Mouse (Mus musculus) limb, embryonic 13.5 days (tissue): ENCODE measurements around the gene Ifitm1. TPM values are rescaled to one million over a fixed set of nuclear protein-coding genes. Genes with fewer than 3 reads are reported as not detected.

ENCODE experiments used
- ATAC-seq: fragments of 200-750 bp; cut with Nextera tagmentation; 2 replicates; pipeline ENCODE4 v1.8.0; 2017; ENCODE audit warnings: low read depth, moderate number of reproducible peaks, moderate TSS enrichment; ENCODE audit not compliant: low FRiP score
- H3K27ac ChIP-seq: fragments of 300-500 bp; sonication (generic); 2 replicates; pipeline ENCODE4 v1.5.1; 2015; ENCODE audit warnings: inconsistent platforms, mild to moderate bottlenecking, moderate library complexity
- H3K27me3 ChIP-seq: fragments of 300-500 bp; sonication (generic); 2 replicates; pipeline ENCODE4 v1.6.1; 2015; ENCODE audit warnings: mild to moderate bottlenecking, inconsistent platforms
- H3K36me3 ChIP-seq: fragments of 300-500 bp; sonication (generic); 2 replicates; pipeline ENCODE4 v1.6.1; 2015; ENCODE audit warnings: inconsistent platforms, mild to moderate bottlenecking, moderate library complexity
- H3K4me1 ChIP-seq: fragments of 300-500 bp; sonication (generic); 2 replicates; pipeline ENCODE4 v1.6.1; 2015; ENCODE audit warnings: inconsistent platforms
- H3K4me2 ChIP-seq: fragments of 300-500 bp; sonication (generic); replicated peaks from 2 replicates; pipeline ENCODE4 v1.6.1; 2015; ENCODE audit warnings: inconsistent platforms, mild to moderate bottlenecking, moderate library complexity
- H3K4me3 ChIP-seq: fragments of 300-500 bp; sonication (generic); 2 replicates; pipeline ENCODE4 v1.5.1; 2015; ENCODE audit warnings: moderate library complexity, mild to moderate bottlenecking, inconsistent platforms
- H3K9ac ChIP-seq: fragments of 300-500 bp; sonication (generic); 2 replicates; pipeline ENCODE4 v1.6.1; 2015; ENCODE audit warnings: mild to moderate bottlenecking, inconsistent platforms
- H3K9me3 ChIP-seq: fragments of 300-500 bp; sonication (generic); 2 replicates; pipeline ENCODE4 v1.6.1; 2016; ENCODE audit warnings: inconsistent platforms
- WGBS: fragments of 180-500 bp; shearing (Covaris S2); methylation state at CpG from one replicate; pipeline ENCODE4 v1.1.7; 2015; 5-methylcytosine and 5-hydroxymethylcytosine counted together
- polyA plus RNA-seq: library from polyadenylated mRNA; unstranded; fragments of >200 nt; fragmentation: Nextera tagmentation; extraction: Ambion mirVana; gene quantifications from 2 replicates; pipeline ENCODE4 v1.2.1, GENCODE M21; 2015

Ifitm1 gene
- polyA plus RNA-seq, 1 experiment from 2014 or later = 50.2 TPM

GRCm38 (mm10) chr7:140941222-140942051 is 25.6 kb upstream of the Ifitm1 start, which contains the start of gene Pgghg:
TSS of gene Pgghg (plus strand) at chr7:140941391.
- Histone ChIP-seq H3K9me3 (no peaks in the 10 kb centered on the region), H3K27ac (peak within 1 kb of the TSS; percentile 86), H3K27me3 (peaks cover under 1% of the 10 kb centered on the region; the same call in 1 of the 2 replicates), H3K4me3 (peak within 1 kb of the TSS; percentile 61), H3K4me2 (peak within 1 kb of the TSS; percentile 80), H3K4me1 (peaks cover 42% of the 10 kb centered on the region), H3K36me3 (peaks cover 32% of the 10 kb centered on the region), H3K9ac (peak within 1 kb of the TSS; percentile 78)
- ATAC-seq = peak; percentile 90
- WGBS = 3% methylated on average over 33 of the region's 33 CpGs

DNA sequence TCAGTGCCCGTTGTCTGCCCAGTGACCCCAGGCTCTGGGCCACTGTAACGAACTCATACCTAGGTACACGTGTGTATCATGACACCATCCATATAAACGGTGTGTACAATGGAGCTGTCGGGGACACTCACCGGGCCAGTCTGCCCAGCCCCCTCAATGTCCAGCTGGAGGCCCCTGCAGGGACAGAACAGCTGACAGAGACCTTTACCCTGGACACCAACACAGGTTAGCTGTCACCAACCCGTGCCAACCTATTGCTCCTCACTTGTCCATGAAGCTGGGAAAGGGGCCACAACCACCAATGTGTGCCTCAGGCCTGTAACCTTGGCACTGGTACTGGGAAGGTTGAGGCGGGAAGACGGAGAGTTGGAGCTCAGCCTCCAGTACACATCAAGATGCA is 24.7 kb upstream of the Ifitm1 start:
- Histone ChIP-seq H3K27ac (peak overlapping the region; percentile 86), H3K9me3 (no peaks in the 10 kb centered on the region), H3K4me1 (peaks cover 42% of the 10 kb centered on the region), H3K9ac (peak overlapping the region; percentile 78), H3K36me3 (peaks cover 41% of the 10 kb centered on the region), H3K27me3 (no peaks in the 10 kb centered on the region), H3K4me2 (peak overlapping the region; percentile 80), H3K4me3 (peak overlapping the region; percentile 61)
- 49% methylated on average over 9 of the region's 9 CpGs for WGBS
- no peak for ATAC-seq

- ATAC-seq = no peak
- 85% methylated on average over 10 of the region's 10 CpGs for WGBS
- H3K9me3 ChIP-seq = no peaks in the 10 kb centered on the region
- H3K4me1 ChIP-seq = peaks cover 42% of the 10 kb centered on the region
- peak overlapping the region; percentile 80 for H3K4me2 ChIP-seq
- no peaks in the 10 kb centered on the region for H3K27me3 ChIP-seq
- H3K4me3 ChIP-seq = no peak overlapping the region
- H3K36me3 ChIP-seq = peaks cover 46% of the 10 kb centered on the region
- peak overlapping the region; percentile 86; the same call in 1 of the 2 replicates for H3K27ac ChIP-seq
- peak overlapping the region; percentile 78 for H3K9ac ChIP-seq
Observed at GRCm38 (mm10) chr7:140942811-140943210, 24.2 kb upstream of the Ifitm1 start.

DNA sequence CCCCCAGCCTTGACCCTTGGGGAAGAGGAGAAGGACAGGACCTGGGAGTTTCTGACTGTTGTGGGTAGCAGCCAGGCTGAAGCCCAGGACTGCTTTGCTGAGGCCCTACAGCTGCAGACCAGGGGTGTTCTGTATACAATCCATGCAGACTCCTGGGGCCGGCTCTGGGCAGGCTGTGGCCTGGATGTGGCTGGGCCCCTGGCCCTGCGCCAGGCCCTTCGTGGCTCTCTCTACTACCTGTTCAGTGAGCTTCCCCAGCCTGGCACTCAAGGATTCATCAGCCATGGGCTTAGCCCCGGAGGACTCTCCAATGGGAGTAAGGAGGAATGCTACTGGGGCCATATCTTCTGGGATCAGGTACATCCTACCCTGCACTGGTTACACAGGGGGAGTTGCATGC is 23.7 kb upstream of the Ifitm1 start:
- H3K9me3 ChIP-seq = no peaks in the 10 kb centered on the region
- H3K4me2 ChIP-seq = no peak overlapping the region
- no peak overlapping the region for H3K9ac ChIP-seq
- 79% methylated on average over 4 of the region's 4 CpGs for WGBS
- no peaks in the 10 kb centered on the region for H3K27me3 ChIP-seq
- H3K36me3 ChIP-seq = peaks cover 51% of the 10 kb centered on the region
- peaks cover 42% of the 10 kb centered on the region for H3K4me1 ChIP-seq
- H3K27ac ChIP-seq = peak overlapping the region; percentile 86; the same call in 1 of the 2 replicates
- no peak overlapping the region for H3K4me3 ChIP-seq
- ATAC-seq = no peak

GRCm38 (mm10) chr7:140944236-140944635 is 22.8 kb upstream of the Ifitm1 start:
- H3K27me3 ChIP-seq = no peaks in the 10 kb centered on the region
- no peak overlapping the region for H3K9ac ChIP-seq
- H3K4me1 ChIP-seq = peaks cover 37% of the 10 kb centered on the region
- no peak overlapping the region for H3K27ac ChIP-seq
- H3K9me3 ChIP-seq = no peaks in the 10 kb centered on the region
- H3K4me3 ChIP-seq = no peak overlapping the region
- no peak overlapping the region for H3K4me2 ChIP-seq
- ATAC-seq = no peak
- H3K36me3 ChIP-seq = peaks cover 60% of the 10 kb centered on the region
- 89% methylated on average over 7 of the region's 7 CpGs for WGBS

DNA sequence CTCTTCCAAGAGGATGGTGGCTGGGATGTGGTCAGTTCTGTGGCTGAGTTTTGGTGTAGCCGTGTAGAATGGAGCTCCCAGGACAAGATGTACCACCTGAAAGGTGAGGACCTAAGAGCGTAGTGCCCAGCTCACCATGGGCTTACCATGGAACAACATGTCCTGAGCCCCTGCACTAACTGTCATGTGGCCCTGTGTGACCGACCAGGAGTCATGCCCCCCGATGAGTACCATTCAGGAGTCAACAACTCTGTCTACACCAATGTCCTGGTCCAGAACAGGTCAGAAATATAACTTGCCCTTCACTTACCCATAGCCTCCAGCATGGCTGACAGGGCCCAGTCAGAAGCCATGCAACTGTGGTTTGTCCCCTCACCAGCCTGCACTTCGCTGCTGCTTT is 21.8 kb upstream of the Ifitm1 start:
- Histone ChIP-seq H3K4me1 (peaks cover 32% of the 10 kb centered on the region), H3K4me2 (no peak overlapping the region), H3K9ac (no peak overlapping the region), H3K27ac (no peak overlapping the region), H3K9me3 (no peaks in the 10 kb centered on the region), H3K4me3 (no peak overlapping the region), H3K27me3 (no peaks in the 10 kb centered on the region), H3K36me3 (peaks cover 70% of the 10 kb centered on the region)
- ATAC-seq = no peak
- WGBS = 89% methylated on average over 5 of the region's 5 CpGs

DNA sequence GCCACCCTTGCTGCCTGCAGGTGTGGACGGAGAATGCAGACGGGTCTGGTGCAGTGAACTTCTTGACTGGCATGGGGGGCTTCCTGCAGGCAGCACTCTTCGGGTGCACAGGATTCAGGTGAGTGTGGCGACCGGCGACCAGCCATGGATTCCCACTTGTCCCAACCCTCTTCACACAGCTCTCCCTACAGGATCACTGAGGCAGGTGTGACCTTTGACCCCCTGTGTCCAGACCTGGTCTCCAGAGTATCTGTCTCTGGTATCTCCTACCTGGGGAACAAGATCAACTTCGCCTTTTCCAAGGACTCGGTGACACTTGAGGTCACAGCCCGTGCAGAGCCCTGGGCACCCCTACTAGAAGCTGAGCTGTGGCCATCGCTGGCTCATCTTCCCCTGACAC is 20.7 kb upstream of the Ifitm1 start:
- Histone ChIP-seq H3K4me1 (peaks cover 33% of the 10 kb centered on the region), H3K4me2 (no peak overlapping the region), H3K4me3 (no peak overlapping the region), H3K9ac (no peak overlapping the region), H3K27me3 (no peaks in the 10 kb centered on the region), H3K9me3 (no peaks in the 10 kb centered on the region), H3K27ac (no peak overlapping the region), H3K36me3 (peaks cover 75% of the 10 kb centered on the region)
- ATAC-seq = no peak
- 90% methylated on average over 10 of the region's 10 CpGs for WGBS

DNA sequence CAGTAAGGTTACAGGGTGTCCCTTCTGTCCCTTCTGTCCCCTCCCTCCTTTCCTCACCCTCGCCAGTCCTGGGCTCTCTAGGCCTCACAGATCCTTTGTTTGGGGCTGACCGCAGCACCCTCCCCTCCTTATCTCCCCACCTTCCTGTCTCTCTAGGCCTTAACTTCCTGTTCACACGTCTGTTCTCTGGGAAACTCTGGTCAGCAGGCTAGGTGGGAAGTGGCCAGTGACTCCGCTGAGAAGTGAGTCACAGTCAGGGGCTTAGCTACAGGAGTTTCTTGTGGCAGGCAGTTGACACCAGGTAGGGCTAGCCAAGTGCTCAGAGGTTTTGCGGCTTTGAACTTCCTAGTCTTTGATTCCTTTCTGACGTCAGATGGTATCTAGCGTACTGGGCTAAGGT is 20.0 kb upstream of the Ifitm1 start:
- Histone ChIP-seq H3K4me2 (no peak overlapping the region), H3K36me3 (peaks cover 75% of the 10 kb centered on the region), H3K4me1 (peaks cover 38% of the 10 kb centered on the region), H3K9ac (no peak overlapping the region), H3K27ac (no peak overlapping the region), H3K4me3 (no peak overlapping the region), H3K27me3 (no peaks in the 10 kb centered on the region), H3K9me3 (no peaks in the 10 kb centered on the region)
- ATAC-seq = no peak
- WGBS = 57% methylated on average over 7 of the region's 7 CpGs

DNA sequence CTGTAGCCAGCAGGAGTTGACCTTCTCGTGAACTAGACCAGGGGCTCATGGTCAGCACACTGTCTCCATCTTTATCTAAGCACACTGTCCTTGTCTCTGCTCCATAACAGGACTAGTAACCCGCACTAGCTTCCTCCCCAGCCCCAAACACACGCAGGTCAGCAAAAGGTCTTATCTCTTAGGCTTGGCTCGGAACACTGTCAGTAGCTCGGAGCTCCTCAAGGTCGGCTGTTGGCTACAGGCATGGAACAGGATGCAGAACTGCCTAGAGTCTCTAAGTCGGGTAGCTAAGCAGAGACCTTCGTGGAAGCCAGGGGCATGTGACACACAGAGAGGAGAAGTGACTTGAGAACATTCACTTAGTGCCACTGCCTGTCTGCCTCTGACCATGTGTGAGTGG is 18.9 kb upstream of the Ifitm1 start:
- no peak overlapping the region for H3K4me3 ChIP-seq
- peaks cover 82% of the 10 kb centered on the region for H3K36me3 ChIP-seq
- 92% methylated on average over 8 of the region's 8 CpGs for WGBS
- H3K9ac ChIP-seq = no peak overlapping the region
- H3K4me1 ChIP-seq = peaks cover 38% of the 10 kb centered on the region
- H3K27ac ChIP-seq = no peak overlapping the region
- no peaks in the 10 kb centered on the region for H3K27me3 ChIP-seq
- no peaks in the 10 kb centered on the region for H3K9me3 ChIP-seq
- H3K4me2 ChIP-seq = no peak overlapping the region
- no peak for ATAC-seq

GRCm38 (mm10) chr7:140949255-140949654 is 17.8 kb upstream of the Ifitm1 start:
- Histone ChIP-seq H3K9me3 (no peaks in the 10 kb centered on the region), H3K27ac (no peak overlapping the region; the same call in 1 of the 2 replicates), H3K36me3 (peaks cover 77% of the 10 kb centered on the region), H3K9ac (no peak overlapping the region), H3K27me3 (no peaks in the 10 kb centered on the region), H3K4me1 (peaks cover 46% of the 10 kb centered on the region), H3K4me2 (no peak overlapping the region), H3K4me3 (no peak overlapping the region)
- no peak for ATAC-seq
- 82% methylated on average over 6 of the region's 6 CpGs for whole genome bisulfite sequencing

DNA sequence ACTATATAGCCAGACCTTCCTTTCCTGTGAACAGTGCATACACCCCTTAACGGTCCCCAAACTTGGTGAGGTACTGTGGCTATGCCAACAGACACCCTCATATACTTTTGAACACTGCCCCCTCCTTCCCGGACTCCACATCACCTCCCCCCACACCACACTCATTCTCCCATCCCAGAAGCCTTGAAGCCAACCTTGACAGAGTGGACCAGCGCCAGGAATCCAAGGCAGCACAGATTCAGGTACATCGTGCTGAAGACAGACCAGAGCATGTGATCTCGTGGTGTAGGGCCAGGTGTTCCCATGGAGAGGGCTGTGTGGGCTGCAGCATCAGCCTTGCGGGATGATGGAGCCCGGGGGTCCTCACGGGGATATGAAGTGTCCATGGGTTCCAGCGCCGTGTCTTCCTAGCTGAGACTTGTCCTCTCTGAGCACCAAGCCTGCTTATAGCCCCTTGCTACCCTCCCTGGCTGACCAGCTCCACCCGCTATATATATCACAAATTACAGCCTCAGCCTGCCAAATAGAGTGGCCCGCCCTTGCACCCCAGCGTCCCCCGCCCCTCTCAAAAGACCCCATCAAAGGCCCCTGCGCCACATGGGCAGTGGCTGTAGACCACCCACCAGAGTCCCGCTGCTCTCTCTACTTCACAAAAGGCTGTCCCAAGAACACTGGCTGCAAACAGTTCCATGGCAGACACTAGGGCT is 17.0 kb upstream of the Ifitm1 start, which contains the start of gene Ifitm5:
Gene Ifitm5, minus strand, starts transcription at position 468 of the 707 bp plus-strand sequence.
- peak within 1 kb of the TSS; percentile 55; the same call in 1 of the 2 replicates for H3K27ac ChIP-seq
- H3K9ac ChIP-seq = peak within 1 kb of the TSS; percentile 51
- 0 out of 2 replicates have a peak within 1 kb of the TSS, but pooled peaks have one; percentile 1 for H3K4me3 ChIP-seq
- no peaks in the 10 kb centered on the region for H3K9me3 ChIP-seq
- ATAC-seq = 0 out of 2 replicates have a peak, but pooled peaks have one; percentile 18
- no peaks in the 10 kb centered on the region for H3K27me3 ChIP-seq
- H3K4me2 ChIP-seq = peak within 1 kb of the TSS; percentile 38
- H3K4me1 ChIP-seq = peaks cover 50% of the 10 kb centered on the region
- 67% methylated on average over 16 of the region's 16 CpGs for WGBS
- H3K36me3 ChIP-seq = peaks cover 70% of the 10 kb centered on the region

GRCm38 (mm10) chr7:140951051-140951450 is 16.0 kb upstream of the Ifitm1 start:
- Histone ChIP-seq H3K9me3 (no peaks in the 10 kb centered on the region), H3K4me1 (peaks cover 52% of the 10 kb centered on the region), H3K9ac (peak overlapping the region; percentile 51), H3K4me2 (peak overlapping the region; percentile 38), H3K4me3 (0 out of 2 replicates have a peak overlapping the region, but pooled peaks have one; percentile 1), H3K36me3 (peaks cover 59% of the 10 kb centered on the region), H3K27me3 (no peaks in the 10 kb centered on the region), H3K27ac (peak overlapping the region; percentile 55; the same call in 1 of the 2 replicates)
- WGBS = 30% methylated on average over 8 of the region's 8 CpGs
- ATAC-seq = no peak
